Mouse (Mus musculus) gastrocnemius, adult 8-10 months (tissue): ENCODE data around the gene Gmds. TPM values are rescaled to one million over a fixed set of nuclear protein-coding genes. Genes with fewer than 3 reads are reported as not detected.
A peak's percentile ranks its signal among the peaks of the same experiment; 100 is the strongest.

ENCODE experiments used
- DNase-seq, 2 experiments: peaks; one replicate each; pipeline ENCODE4 v3.0.0; 2022; ENCODE audit warnings: low spot score in 2 of 2
- total RNA-seq, 4 experiments: library from RNA; stranded (reverse); gene quantifications; 2 replicates each; pipeline ENCODE4 v1.2.4; 2022

The Gmds gene
- total RNA-seq, 4 experiments from 2014 or later: 0.94 to 2.6 (median 1.4) TPM

DNA sequence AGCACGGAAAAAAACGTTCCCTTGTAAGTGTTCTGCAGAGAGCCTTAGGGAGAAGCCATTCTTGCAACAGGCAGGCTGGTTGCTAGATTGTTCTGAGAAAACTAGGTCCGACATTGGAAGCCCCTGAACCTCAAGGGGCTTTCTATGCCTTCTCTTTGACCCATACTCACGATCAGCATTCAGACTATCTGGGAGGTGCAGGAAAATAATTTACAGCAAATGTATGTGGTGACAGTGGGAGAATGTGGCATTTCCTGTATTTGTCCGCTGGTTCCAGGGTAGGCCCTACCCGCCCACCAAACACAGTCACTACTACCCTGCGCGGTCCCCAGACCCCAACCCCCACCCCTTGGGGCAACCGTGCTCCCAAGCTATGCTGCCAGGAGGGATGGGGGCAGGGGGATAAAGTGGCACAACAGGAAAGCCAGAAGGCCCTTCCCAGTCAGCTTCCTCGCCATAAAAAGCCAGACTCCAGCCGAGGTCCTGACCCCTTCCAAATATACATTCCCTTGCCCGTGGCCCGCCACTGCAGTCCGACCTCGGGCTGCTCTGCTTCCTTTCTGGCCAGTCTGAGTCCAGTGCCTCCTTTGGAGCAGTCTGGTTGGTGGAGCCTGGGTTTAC is 523.0 kb downstream of the Gmds start:
- DNase-seq: no peak

DNA sequence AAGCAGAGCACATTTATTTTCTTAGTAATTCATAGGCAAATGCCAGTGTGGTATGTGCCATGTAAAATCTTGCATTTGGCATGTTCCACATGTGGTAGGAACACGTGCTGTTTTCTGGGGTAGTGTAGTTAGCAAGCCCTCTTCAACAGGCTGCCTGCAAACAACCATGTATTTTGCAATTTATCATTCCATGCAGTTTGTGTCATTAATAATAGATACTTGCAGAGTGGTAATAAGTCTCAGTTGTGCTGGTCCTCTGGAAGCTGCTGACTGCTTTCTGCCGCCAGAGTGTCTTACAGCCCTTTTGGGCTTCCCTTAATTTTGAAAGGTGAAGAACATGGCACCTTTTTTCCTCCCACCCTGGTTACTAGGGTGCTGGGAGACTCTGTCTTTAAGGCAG is 525.8 kb downstream of the Gmds start:
- DNase-seq: no peak

- DNase-seq: no peak
Measured at GRCm38 (mm10) chr13:31811542-31812021, 527.0 kb downstream of the Gmds start.

DNA sequence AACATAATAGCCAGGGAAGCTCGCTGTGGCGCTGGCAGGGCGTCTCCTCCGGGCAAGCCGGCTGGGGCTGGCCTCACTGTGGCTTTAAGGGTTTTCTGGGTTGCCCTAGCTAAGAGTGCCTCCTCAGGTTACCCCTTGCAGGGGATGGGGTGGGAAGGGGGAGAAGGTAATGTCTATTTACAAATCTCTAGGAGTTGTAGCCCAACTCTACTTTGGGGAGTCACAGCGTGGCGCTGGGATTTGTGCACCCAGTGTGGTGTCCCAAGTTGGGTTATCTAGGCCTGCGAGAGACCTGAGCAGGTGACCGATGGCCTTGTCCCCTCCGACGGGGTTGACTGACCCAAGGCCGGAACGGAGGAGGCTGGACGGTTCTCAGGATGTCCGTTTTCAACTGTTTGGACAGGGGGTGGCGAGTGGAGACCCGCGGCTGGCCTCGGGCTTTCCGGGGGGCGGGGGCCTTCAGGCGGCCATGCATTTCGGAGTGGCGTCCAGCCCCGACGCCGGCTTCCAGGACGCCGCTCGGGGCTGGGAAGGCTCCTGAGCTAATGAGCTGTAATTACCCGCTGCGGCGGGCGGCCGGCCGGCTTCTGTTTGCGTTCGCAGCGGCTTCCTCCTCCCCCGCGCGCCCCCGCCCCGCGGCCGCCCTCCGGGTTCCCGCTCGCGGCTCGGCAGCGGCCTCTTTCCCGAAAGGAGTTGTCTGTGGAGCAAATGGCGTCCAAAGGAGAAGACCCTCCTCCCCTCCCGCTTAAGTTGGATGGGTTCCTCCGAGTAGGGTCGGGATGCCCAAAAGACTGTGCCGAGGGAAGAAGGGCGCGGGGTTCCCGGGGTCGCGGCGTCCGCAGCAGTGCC is 527.6 kb downstream of the Gmds start:
- DNase-seq: no peak

GRCm38 (mm10) chr13:31810375-31810692 is 528.2 kb downstream of the Gmds start:
- DNase-seq: no peak

DNA sequence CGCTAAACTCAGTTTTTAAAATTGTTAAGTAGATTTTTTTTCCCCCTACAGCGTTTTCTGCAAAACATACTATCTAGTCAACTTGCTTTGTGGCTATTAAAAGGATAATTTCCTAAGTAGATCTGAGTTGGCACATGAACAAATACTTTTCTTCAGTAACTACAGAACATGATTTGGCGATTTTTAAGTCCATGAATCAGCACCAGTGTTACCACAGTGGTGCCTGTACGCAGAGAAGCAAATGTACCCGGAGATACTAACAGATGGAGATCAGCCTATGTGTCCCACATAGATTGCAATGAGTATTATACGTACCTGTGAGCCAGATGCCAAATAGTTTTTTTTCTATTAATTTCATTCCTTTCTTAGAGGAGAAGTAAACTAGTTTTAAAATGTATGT is 528.8 kb downstream of the Gmds start:
- no peak for DNase-seq

DNA sequence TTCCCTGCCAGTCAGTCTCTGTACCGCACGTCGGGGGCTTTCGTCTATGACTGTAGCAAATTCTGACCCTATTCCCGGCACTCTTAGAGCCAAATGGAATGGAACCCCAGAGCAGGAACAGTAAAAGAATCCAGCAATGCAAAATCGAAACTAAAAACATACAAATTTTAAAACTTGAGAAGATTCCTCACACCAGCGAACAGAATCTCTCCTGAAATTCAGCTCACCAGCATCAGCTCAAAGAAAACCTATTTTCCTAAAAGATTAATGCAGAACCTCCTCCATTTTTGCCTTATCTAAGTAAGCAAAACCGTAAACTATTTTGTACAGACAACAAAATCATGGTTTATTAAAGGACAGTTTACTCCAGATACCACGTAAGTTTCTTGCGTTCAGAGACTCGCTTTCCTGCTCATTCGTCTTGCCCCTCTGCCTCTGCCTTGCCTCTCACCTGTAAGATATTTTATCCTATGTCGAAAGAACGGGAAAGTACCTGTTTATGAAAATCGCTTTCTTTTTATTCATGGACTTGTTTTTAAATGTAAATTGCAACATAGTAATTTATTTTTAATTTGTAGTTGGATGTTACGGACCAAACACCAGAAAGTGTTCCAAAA is 529.6 kb downstream of the Gmds start:
- no peak for DNase-seq

- DNase-seq: no peak
Measured at GRCm38 (mm10) chr13:31808116-31808803, 530.3 kb downstream of the Gmds start.

DNA sequence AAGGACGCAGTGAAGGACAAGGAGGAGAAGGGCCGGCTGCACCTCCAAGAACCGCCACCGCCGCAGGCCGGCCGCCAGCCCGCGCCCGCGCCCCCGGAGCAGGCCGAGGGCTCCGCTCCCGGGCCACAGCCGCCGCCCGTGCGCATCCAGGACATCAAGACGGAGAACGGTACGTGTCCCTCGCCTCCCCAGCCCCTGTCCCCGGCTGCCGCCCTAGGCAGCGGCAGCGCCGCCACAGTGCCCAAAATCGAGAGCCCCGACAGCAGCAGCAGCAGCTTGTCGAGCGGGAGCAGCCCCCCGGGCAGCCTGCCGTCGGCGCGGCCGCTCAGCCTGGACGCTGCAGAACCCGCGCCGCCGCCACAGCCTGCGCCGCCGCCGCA is 530.8 kb downstream of the Gmds start:
- no peak for DNase-seq

GRCm38 (mm10) chr13:31806890-31807735 is 531.4 kb downstream of the Gmds start:
- no peak for DNase-seq

- DNase-seq: peak; percentile 70 to 71
Measured at GRCm38 (mm10) chr13:31806428-31806832, 532.1 kb downstream of the Gmds start, which contains the start of gene Foxc1. Gene Foxc1 (plus strand): TSS chr13:31806633.

- DNase-seq: no peak
Measured at GRCm38 (mm10) chr13:31805831-31806427, 532.6 kb downstream of the Gmds start.

DNA sequence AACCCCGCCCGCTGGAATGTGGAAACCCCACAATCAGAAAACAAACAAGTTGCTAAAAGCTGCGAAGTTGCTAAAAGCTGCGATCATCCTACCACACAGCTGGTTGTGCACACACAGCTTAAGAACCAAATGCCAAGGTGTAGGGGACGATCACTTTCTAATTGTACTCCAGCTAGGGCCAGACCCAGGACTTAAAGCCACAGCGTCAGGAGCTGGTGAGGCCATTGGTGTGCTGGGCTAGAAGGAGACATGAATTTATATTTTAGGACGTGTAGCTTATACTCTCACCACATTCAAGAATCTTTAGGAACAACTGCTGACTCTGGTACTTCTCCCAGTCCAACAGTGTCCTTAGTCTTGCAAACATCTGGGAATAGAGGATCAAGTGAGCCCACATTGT is 534.0 kb downstream of the Gmds start:
- no peak for DNase-seq

- no peak for DNase-seq
Measured at GRCm38 (mm10) chr13:31803166-31804093, 535.1 kb downstream of the Gmds start.

DNA sequence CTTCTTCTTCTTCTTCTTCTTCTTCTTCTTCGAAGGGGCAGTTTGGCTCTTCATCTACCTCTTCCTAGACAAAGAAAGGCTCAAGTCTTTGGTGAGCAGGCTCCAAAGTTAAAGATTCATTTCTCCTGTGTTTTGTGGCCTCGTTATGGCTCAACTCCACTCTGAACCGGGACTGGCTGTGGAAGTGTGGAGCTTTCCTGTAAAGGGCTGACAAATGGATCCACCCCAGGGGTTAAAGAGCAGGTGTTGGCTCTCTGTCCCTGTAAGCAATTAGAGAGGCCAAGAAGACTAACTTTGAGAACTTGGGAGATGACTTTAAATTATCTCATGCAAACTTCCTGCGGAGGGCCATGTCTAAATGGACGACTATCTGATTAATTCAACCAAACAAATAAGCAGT is 536.1 kb downstream of the Gmds start:
- no peak for DNase-seq

DNA sequence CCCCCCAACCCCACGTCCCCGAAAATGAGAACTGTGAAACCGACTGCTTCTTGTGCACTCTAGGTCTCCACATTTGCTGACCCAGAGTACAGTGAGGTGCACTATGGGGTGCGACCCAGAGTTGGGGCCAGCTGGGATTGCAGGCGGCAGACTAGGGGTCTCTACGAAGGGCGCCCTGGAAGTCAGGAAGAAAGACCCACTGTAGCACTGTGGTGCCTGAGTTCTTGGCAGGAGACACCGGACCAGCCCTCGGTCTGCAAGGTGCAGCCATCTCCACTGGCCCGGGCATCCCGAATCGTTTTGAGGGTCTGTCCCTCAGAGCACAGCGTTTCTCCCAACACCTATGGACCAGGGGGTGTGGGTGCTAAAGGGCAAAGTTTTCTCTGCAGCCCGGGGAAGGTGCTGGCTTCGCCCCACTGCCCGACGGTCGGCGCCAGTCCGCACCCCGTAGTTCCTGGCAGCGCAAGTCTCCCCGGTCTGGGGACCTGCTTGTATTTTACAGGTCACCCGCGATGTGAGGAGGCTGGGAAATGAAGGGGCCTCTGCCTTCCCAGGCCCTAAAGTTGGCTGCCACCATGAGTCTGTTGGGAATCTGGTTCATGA is 536.7 kb downstream of the Gmds start:
- DNase-seq: no peak

DNA sequence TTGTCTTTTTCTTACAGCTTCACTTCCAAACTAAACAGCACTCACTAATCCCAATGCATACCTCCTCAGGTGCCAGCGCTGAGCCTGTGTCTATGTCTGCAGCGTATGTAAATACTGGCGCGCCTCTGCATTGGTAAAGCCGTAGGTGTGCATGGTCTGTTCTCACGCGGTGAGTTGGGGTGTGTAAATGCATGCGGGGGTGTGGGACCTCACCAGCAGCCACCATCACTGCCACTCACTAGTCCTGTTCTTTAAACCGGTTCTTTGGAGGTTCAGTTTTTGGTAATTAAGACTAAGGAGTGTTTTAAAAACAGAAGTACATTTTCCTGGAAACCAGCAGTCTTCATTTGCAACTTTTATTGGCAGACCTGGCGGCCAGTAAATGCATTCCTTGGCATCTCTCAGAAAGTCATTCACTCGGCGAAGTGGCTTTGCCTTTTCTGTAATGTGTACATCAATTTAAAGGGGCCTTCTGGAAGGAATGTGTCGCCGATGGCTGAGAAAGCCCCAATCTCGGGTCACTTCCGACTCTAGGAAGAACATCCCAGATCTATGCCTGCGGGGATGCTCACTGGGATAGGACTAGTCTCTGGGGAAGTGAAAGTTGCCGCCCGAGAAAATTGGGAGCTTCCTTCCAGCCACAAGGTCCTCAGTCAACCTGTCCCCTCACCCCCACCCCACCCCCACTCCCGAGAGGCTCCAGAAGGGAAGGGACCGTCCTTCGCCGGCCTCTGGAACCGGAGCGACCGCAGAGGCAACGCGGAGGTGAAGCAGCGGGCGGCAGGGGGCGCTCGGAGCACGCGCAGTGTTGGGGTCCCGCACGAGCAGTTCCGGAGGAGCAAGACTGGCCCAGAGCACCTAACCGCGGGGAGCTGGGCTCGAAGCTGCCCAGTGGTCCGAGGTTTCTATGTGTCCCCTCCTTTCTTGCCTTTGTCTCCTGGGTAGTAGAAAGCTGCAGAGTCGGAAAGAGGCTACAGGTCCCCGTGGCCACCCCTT is 537.7 kb downstream of the Gmds start:
- peak; percentile 66 to 77 for DNase-seq

DNA sequence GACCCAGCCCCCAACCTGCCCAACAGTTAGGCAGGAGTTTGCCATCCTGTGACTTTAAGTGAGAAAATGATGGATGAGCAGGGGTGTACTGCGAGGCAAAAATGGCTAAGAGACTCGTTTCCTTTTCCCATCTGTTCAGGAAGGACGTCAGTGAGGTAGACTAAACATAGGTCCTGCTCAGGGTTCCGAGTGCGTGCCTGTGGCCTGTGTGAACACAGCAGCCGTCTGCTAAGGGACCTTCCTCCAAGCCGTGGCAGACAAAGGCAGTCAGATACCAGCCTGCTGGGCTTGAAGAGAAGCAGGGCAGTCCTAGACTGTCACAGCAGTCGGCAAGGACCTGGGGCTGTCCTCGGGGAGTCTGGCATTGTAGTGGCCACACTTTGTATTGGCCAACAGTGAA is 540.5 kb downstream of the Gmds start:
- DNase-seq: no peak
